Mouse (Mus musculus) embryonic facial prominence, embryonic 13.5 days (tissue): ENCODE results near the gene Mid1. TPM values are rescaled to one million over a fixed set of nuclear protein-coding genes. Genes with fewer than 3 reads are reported as not detected.

Experiments used
- ATAC-seq: fragments of 200-750 bp; cut with Nextera tagmentation; 2 replicates; pipeline ENCODE4 v1.8.0; 2017; ENCODE audit warnings: low read depth; ENCODE audit not compliant: insufficient number of reproducible peaks, insufficient read depth, low FRiP score, low TSS enrichment
- H3K27ac ChIP-seq: fragments of 300-500 bp; sonication (generic); 2 replicates; pipeline ENCODE4 v1.5.1; 2015; ENCODE audit warnings: moderate library complexity, mild to moderate bottlenecking, inconsistent platforms
- H3K27me3 ChIP-seq: fragments of 300-500 bp; sonication (generic); 2 replicates; pipeline ENCODE4 v1.6.1; 2015; ENCODE audit warnings: mild to moderate bottlenecking, inconsistent platforms
- H3K36me3 ChIP-seq: fragments of 300-500 bp; sonication (generic); 2 replicates; pipeline ENCODE4 v1.6.1; 2015; ENCODE audit warnings: mild to moderate bottlenecking, inconsistent platforms
- H3K4me1 ChIP-seq: fragments of 300-500 bp; sonication (generic); 2 replicates; pipeline ENCODE4 v1.6.1; 2015; ENCODE audit warnings: inconsistent platforms
- H3K4me2 ChIP-seq: fragments of 300-500 bp; sonication (generic); 2 replicates; pipeline ENCODE4 v1.6.1; 2015; ENCODE audit warnings: moderate library complexity, mild to moderate bottlenecking, inconsistent platforms
- H3K4me3 ChIP-seq: fragments of 300-500 bp; sonication (generic); 2 replicates; pipeline ENCODE4 v1.5.1; 2015; ENCODE audit warnings: mild to moderate bottlenecking, inconsistent platforms
- H3K9ac ChIP-seq: fragments of 300-500 bp; sonication (generic); 2 replicates; pipeline ENCODE4 v1.6.1; 2015; ENCODE audit warnings: mild to moderate bottlenecking, inconsistent platforms
- H3K9me3 ChIP-seq: fragments of 300-500 bp; sonication (generic); 2 replicates; pipeline ENCODE4 v1.6.1; 2016; ENCODE audit warnings: inconsistent platforms
- WGBS: fragments of 180-500 bp; shearing (Covaris S2); methylation state at CpG from one replicate; pipeline ENCODE4 v1.1.7; 2015; ENCODE audit warnings: mixed read lengths; 5-methylcytosine and 5-hydroxymethylcytosine counted together
- polyA plus RNA-seq: library from polyadenylated mRNA; unstranded; fragments of >200 nt; fragmentation: Nextera tagmentation; extraction: Ambion mirVana; gene quantifications from 2 replicates; pipeline ENCODE4 v1.2.1, GENCODE M21; 2015

The Mid1 gene
- polyA plus RNA-seq, 1 experiment from 2014 or later, result 9.2 TPM

DNA sequence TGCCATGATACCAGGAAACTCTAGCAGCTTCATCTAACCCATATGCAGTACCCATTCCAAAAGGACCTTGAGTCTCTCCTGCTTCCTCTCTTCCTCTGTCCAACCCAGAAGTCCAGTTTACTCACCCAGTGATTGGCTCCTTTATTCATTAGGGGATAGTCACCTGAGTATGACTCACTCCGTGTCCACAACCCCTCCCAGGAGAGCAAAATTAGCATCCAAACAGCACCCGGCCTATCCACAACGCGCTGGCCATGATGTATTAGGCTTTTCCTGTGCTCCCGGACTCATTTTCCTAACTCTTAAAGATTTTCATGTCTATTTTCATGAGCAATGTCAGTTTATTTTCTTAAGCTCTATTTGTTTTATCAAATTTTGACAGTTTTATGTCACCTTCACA is 104.7 kb downstream of the Mid1 start:
- Histone ChIP-seq H3K27me3 (peaks cover 8% of the 10 kb centered on the region; the same call in 1 of the 2 replicates), H3K9ac (no peak overlapping the region), H3K4me1 (peaks cover 4% of the 10 kb centered on the region; the same call in 1 of the 2 replicates), H3K36me3 (no peaks in the 10 kb centered on the region), H3K4me2 (no peak overlapping the region), H3K27ac (no peak overlapping the region), H3K9me3 (no peaks in the 10 kb centered on the region), H3K4me3 (no peak overlapping the region)
- ATAC-seq, result no peak
- WGBS, result 86% methylated on average over 5 of the region's 5 CpGs

GRCm38 (mm10) chrX:169792879-169793278 is 107.9 kb downstream of the Mid1 start:
- 29% methylated on average over 1 of the region's 1 CpGs for WGBS
- Histone ChIP-seq H3K4me2 (no peak overlapping the region), H3K4me1 (peaks cover 6% of the 10 kb centered on the region; the same call in 1 of the 2 replicates), H3K9me3 (no peaks in the 10 kb centered on the region), H3K27ac (no peak overlapping the region), H3K4me3 (no peak overlapping the region), H3K9ac (no peak overlapping the region), H3K36me3 (no peaks in the 10 kb centered on the region), H3K27me3 (peaks cover 20% of the 10 kb centered on the region; the same call in 1 of the 2 replicates)
- peak; percentile 48; the same call in 1 of the 2 replicates for ATAC-seq

- ATAC-seq, result no peak
- H3K27me3 ChIP-seq, result peaks cover 20% of the 10 kb centered on the region; the same call in 1 of the 2 replicates
- no peak overlapping the region for H3K4me3 ChIP-seq
- no peak overlapping the region for H3K9ac ChIP-seq
- no peaks in the 10 kb centered on the region for H3K9me3 ChIP-seq
- H3K36me3 ChIP-seq, result no peaks in the 10 kb centered on the region
- 38% methylated on average over 4 of the region's 4 CpGs for WGBS
- H3K4me2 ChIP-seq, result no peak overlapping the region
- no peak overlapping the region for H3K27ac ChIP-seq
- peaks cover 6% of the 10 kb centered on the region; the same call in 1 of the 2 replicates for H3K4me1 ChIP-seq
Observed at GRCm38 (mm10) chrX:169794421-169794820, 109.4 kb downstream of the Mid1 start.

GRCm38 (mm10) chrX:169794831-169795311 is 109.9 kb downstream of the Mid1 start:
- Histone ChIP-seq H3K4me2 (no peak overlapping the region), H3K36me3 (no peaks in the 10 kb centered on the region), H3K4me1 (peaks cover 6% of the 10 kb centered on the region; the same call in 1 of the 2 replicates), H3K9ac (no peak overlapping the region), H3K27me3 (peaks cover 16% of the 10 kb centered on the region; the same call in 1 of the 2 replicates), H3K4me3 (no peak overlapping the region), H3K9me3 (no peaks in the 10 kb centered on the region), H3K27ac (no peak overlapping the region)
- 37% methylated on average over 7 of the region's 7 CpGs for WGBS
- no peak for ATAC-seq

DNA sequence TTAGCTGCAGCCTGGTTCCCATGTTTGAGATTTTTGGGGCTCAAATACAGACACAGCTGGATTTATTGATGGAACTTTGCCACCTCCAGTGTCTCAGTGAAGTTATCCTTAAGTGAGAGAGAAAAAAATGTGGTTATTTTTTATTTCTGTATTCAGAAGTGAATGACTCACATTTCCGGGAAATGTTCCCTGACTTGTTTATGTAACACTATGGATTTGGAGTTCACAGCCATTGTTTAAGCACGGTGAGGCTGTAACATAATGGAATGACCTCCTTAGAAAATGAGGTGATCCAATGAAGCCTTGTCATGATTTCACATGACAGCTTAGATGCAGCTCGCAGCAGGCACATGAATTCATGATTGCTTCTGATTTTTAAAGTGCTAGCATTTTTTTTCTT is 112.1 kb downstream of the Mid1 start:
- H3K27ac ChIP-seq, result no peak overlapping the region
- ATAC-seq, result no peak
- no peak overlapping the region for H3K4me2 ChIP-seq
- WGBS, result 58% methylated on average over 3 of the region's 3 CpGs
- peaks cover 27% of the 10 kb centered on the region for H3K27me3 ChIP-seq
- no peaks in the 10 kb centered on the region for H3K36me3 ChIP-seq
- H3K4me1 ChIP-seq, result peaks cover 6% of the 10 kb centered on the region; the same call in 1 of the 2 replicates
- H3K4me3 ChIP-seq, result no peak overlapping the region
- H3K9me3 ChIP-seq, result no peaks in the 10 kb centered on the region
- no peak overlapping the region for H3K9ac ChIP-seq

GRCm38 (mm10) chrX:169798987-169799680 is 114.1 kb downstream of the Mid1 start:
- no peak overlapping the region for H3K27ac ChIP-seq
- H3K9ac ChIP-seq, result no peak overlapping the region
- ATAC-seq, result no peak
- H3K9me3 ChIP-seq, result no peaks in the 10 kb centered on the region
- peak overlapping the region; percentile 32 for H3K4me3 ChIP-seq
- H3K36me3 ChIP-seq, result no peaks in the 10 kb centered on the region
- H3K4me2 ChIP-seq, result peak overlapping the region; percentile 33; the same call in 1 of the 2 replicates
- peaks cover 30% of the 10 kb centered on the region for H3K27me3 ChIP-seq
- 8% methylated on average over 11 of the region's 11 CpGs for WGBS
- peaks cover 6% of the 10 kb centered on the region; the same call in 1 of the 2 replicates for H3K4me1 ChIP-seq

DNA sequence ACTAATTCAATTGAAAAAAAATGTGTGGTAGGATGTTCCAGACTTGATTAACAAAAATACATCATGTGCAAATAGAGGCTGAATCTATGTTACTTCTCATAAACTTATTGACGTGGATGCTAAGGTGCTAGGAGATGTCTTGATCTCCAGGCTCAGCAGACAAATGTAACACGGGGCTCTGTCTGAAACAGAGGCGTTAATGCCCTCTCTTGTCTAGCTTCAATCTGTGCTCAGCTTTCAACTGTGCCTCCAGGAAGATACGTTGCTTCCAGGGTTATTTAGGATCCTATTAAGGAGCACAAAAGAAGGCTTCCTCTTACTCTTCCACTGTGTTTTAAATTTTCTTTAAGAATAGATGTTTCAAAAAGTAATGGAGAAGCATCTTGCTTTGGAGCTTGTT is 115.2 kb downstream of the Mid1 start:
- no peak overlapping the region for H3K4me3 ChIP-seq
- 35% methylated on average over 4 of the region's 4 CpGs for WGBS
- peaks cover 21% of the 10 kb centered on the region for H3K27me3 ChIP-seq
- no peaks in the 10 kb centered on the region for H3K4me1 ChIP-seq
- no peak overlapping the region for H3K9ac ChIP-seq
- no peaks in the 10 kb centered on the region for H3K36me3 ChIP-seq
- no peaks in the 10 kb centered on the region for H3K9me3 ChIP-seq
- no peak for ATAC-seq
- H3K4me2 ChIP-seq, result no peak overlapping the region
- no peak overlapping the region for H3K27ac ChIP-seq

DNA sequence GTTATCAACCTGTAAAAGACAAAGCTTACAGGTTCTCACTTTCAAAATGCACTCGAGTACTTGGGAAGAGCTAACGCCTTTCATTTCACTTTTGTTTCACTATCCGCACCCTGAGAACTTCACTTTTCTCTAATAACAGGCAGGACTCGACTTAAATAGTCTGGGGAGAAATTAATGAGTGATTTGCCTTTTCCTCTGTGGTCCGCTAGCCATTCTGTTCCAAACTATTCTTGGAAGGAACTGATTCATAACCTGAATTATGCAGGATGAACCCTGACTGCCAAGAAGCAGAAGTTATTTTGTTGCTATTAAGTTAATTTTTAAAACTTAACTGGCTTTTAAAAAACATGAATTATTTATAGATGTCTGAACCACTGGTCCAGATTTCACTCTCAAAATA is 120.8 kb downstream of the Mid1 start:
- Histone ChIP-seq H3K4me3 (no peak overlapping the region), H3K36me3 (no peaks in the 10 kb centered on the region), H3K4me1 (no peaks in the 10 kb centered on the region), H3K9ac (no peak overlapping the region), H3K4me2 (no peak overlapping the region), H3K9me3 (no peaks in the 10 kb centered on the region), H3K27me3 (peaks cover 12% of the 10 kb centered on the region; the same call in 1 of the 2 replicates), H3K27ac (no peak overlapping the region)
- no peak for ATAC-seq
- 69% methylated on average over 5 of the region's 5 CpGs for WGBS

DNA sequence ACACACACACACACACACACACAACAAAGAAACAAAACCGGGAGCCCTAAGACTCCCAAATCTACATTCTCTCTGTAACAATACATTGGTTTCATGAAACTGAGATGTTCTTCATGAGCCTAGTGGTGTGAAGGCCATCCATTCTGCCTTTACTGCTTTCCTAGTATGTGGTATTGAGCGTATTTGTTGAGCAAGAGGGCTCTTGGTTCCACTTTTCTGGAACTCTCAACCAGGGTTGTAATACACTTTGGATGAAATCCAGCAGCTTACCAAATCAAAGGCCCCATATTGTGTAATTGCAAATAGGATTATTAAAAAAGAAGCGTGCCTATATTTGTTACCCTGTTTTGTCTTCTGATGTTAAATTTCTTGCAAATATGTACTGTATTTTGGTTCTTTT is 122.7 kb downstream of the Mid1 start:
- no peak overlapping the region for H3K4me3 ChIP-seq
- H3K27ac ChIP-seq, result no peak overlapping the region
- H3K4me1 ChIP-seq, result no peaks in the 10 kb centered on the region
- peaks cover 9% of the 10 kb centered on the region; the same call in 1 of the 2 replicates for H3K27me3 ChIP-seq
- no peaks in the 10 kb centered on the region for H3K9me3 ChIP-seq
- WGBS, result 78% methylated on average over 3 of the region's 3 CpGs
- no peak overlapping the region for H3K4me2 ChIP-seq
- H3K9ac ChIP-seq, result no peak overlapping the region
- H3K36me3 ChIP-seq, result no peaks in the 10 kb centered on the region
- no peak for ATAC-seq

DNA sequence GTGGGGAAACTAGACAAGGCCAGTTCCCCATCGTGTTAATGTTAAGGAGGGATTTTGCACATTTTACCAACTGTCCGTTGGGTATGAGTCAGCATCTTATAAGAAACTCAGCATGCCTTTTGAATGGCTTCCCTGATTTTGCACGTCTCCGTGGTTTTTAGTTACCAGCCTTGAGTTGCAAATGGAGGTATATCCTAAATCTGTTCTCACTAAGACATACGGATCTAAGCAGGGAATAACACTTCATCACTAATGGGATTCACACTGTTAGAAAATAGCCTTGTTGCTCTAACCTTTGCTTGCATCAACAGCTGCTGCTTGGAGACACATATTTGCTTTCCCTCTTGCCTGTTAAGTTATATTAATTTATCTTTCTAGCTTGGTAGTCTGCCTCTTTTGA is 126.3 kb downstream of the Mid1 start:
- Histone ChIP-seq H3K9ac (no peak overlapping the region), H3K36me3 (no peaks in the 10 kb centered on the region), H3K4me1 (no peaks in the 10 kb centered on the region), H3K4me2 (no peak overlapping the region), H3K27me3 (peaks cover 12% of the 10 kb centered on the region), H3K4me3 (no peak overlapping the region), H3K9me3 (no peaks in the 10 kb centered on the region), H3K27ac (no peak overlapping the region)
- no peak for ATAC-seq
- WGBS, result 70% methylated on average over 5 of the region's 5 CpGs

DNA sequence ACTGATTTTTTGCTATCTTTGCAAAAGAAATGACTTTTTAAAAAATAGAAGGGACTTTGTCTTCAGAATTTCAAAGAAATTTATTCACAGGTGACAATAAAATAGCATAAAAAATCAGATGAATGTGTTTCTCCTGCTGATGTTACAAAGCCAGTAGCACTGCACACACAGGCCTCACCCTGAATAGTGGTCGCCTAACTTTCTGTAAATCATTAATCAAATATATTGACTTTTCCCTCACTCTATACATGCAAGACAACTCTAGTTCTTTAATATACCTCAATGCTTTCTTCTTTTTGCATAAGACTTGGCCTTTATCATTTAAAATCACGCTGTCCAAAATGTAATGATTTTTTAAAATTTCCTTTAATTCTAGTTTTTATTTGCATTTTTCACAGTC is 126.8 kb downstream of the Mid1 start:
- no peak for ATAC-seq
- Histone ChIP-seq H3K4me1 (no peaks in the 10 kb centered on the region), H3K36me3 (no peaks in the 10 kb centered on the region), H3K27ac (no peak overlapping the region), H3K9me3 (no peaks in the 10 kb centered on the region), H3K9ac (no peak overlapping the region), H3K4me3 (no peak overlapping the region), H3K27me3 (peaks cover 12% of the 10 kb centered on the region), H3K4me2 (no peak overlapping the region)
- WGBS, result 89% methylated on average over 2 of the region's 2 CpGs

GRCm38 (mm10) chrX:169813673-169814072 is 128.7 kb downstream of the Mid1 start:
- ATAC-seq, result no peak
- H3K4me2 ChIP-seq, result no peak overlapping the region
- WGBS, result 56% methylated on average over 1 of the region's 1 CpGs

More at GRCm38 (mm10) chrX:169813673-169814072, 128.7 kb downstream of the Mid1 start:
- Histone ChIP-seq H3K4me3 (no peak overlapping the region), H3K36me3 (no peaks in the 10 kb centered on the region), H3K27me3 (peaks cover 12% of the 10 kb centered on the region), H3K9ac (no peak overlapping the region), H3K9me3 (no peaks in the 10 kb centered on the region), H3K4me1 (no peaks in the 10 kb centered on the region), H3K27ac (no peak overlapping the region)
